Mouse (Mus musculus) 3134 (cell line): ENCODE data around the gene Zfp280d.
"Not testable (repeated sequence)": the region's sequence is repeated elsewhere in the genome, so short reads cannot be mapped to it uniquely, and the experiment has no call there.

ENCODE experiments used
- DNase-seq: peaks from one replicate; pipeline ENCODE4 v3.0.0-alpha.2; 2011; ENCODE audit warnings: low spot score; ENCODE audit not compliant: insufficient read length; ENCODE audit errors: extremely low read depth

Zfp280d gene

DNA sequence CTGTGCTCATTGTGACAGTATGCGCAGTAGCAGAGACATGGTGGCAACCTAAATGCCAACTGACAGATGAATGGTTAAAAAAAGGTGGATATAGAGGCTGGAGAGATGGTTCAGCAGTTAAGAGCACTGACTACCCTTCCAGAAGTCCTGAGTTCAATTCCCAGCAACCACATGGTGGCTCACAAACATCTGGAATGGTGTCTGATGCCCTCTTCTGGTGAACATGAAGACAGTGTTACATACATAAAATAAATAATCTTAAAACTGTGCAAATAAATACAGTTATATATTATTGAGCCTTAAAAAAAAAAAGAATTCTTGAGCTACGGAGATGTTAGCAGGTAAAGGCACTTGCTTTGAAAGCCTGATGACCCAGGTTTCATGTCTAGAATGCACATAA lies 97.7 kb downstream of the Zfp280d start:
- DNase-seq: no peak

DNA sequence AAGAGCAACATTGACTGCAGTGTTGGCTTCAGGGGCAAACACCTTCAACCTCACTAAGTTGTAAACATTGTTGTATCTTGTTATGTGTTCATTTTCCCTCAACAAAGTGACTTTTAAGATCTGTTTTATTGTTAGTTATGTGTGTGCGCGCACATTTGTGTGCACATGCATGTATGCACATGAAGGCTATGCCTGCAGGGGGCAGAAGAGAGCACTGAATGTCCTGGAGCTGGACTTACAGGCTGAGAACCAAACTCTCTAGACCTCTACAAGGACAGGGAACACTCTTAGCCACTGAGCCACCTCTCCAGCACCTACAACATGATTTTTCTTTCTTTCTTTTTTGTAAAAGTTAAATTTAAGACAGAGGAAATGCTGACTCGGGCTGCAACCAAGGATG lies 99.4 kb downstream of the Zfp280d start:
- DNase-seq: no peak

DNA sequence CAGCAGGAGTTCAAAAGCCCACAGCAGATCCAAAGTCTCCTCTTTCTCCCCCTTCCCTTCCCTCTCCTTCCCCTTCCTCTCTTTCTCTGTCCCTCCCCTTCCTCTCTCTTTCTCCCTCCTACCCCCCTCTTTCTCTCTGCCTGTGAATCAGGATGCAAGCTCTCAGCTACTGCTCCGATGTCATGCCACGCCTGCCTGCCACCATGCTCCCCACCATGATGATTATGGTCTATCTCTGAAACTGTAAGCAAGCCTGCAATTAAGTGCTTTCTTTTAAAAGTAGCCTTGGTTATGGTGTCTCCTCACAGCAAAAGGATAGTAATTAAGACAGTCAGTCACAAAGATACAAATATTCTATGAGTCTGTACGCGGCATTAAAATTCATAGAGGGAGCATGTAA lies 100.3 kb downstream of the Zfp280d start:
- no peak for DNase-seq

DNA sequence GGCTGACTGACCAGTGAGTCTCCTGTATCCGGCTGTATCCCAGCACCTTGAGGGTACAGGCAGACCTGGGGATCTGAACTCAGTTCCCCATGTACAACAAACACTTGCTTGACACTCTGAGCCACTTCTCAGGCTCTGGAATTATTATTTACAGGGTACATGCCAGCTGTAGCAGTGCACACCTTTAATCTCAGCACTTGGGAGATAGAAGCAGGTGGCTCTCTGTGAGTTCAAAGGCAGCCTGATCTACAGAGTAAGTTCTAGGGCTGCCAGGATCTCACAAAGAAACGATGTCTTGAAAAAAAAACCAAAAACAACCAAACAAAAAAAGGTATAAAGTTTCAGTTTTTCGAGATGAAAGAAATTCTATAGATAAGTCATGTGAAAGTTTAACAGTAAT lies 101.0 kb downstream of the Zfp280d start:
- DNase-seq: no peak

DNA sequence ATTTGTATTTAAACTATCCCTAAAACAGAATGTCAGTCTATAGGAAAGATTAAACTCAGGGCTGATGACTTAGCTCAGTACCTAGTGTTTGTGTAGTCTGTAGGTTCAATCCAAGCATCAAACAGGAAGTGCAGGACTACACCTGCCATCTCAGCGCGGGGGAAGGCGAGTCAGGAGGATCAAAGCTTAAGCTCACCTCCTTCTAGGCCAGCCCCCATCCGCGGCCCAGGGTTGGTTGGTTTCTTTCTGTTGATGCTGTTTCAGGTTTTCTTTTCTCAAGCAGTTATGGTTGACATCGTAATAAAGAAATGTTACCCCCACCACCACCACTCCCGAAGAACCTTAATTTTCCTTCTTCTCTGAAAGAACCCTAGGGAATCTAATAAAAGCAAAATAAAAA lies 111.1 kb downstream of the Zfp280d start:
- no peak for DNase-seq

DNA sequence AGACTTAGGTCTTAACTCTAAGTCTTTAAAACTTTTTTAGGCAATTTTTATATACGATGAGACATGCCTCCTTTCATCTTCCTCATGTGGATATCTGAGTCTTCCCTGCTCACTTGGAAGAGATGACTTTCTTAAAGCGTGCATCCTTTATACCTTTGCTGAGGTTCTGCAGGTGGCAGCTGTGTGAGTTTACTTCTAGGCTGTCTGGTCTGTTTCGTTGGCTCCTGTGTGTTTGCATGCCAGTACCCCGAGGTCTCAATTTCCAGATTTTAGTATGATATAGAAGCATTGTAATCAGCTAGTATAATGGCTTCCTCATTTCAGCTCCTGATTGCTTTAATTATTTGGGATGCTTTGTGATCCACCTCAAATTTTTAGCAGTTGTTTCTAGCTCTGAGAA lies 114.3 kb downstream of the Zfp280d start:
- no peak for DNase-seq

DNA sequence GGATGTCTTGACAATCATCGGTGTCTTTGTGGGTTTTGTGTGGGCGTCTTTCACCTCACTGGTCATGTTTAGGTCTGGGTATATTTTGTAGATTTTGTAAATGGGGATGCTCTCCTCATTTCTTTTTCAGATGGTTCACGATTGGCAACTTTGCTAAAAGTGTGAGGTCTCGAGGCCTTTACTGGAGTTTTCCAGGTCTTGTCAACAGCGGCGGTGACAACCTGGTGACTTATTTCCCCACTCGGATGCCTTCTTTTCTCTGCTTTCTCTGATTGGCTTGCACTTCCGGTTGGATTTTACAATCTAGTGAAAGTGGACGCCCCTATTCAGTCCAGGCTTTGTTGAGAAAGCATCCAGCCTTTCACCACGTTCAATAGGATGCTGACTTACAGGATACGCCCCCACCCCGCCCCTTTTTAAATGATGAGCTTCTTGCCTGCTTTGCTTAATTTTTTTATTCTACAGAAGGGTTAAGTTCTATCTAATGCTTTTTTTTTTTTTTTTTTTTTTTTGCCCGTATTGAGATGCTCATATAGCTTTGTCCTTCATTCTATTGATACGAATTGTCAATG lies 114.9 kb downstream of the Zfp280d start:
- DNase-seq: no peak

DNA sequence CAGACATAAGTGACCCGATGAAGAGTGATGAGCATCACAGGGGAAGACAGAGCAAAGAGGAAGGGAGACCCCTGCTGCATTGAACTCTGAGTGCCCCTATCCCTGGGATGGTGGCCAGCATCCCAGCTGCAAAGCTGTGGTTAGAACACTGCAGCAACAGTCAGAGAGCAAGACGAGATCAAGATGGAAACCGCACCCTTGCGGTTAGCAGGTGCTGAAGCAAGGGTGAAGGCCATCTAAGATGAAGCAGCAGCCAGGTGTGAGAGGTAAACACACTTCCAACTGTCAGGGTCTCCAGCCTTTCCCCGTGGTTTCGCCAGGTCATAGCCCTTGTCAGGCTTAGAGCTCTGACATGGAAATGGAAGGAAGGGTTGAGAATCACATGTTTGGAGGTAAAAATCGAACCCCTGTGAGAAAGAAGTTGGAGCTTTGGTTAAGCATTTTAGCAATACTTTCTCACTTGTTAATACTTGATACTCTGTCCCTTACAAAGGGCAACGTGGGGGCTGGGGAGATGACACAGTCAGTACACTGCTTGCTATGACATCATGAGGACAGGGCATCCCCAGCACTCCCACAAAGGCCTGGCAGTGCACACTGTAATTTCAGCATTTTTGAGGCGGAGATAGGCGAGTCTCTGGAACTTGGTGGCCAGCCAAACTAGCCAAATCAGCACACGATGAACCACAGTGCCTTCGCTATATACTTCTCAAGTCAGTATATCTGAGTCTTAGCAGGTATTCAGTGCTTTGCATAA lies 115.8 kb downstream of the Zfp280d start:
- DNase-seq: no peak

DNA sequence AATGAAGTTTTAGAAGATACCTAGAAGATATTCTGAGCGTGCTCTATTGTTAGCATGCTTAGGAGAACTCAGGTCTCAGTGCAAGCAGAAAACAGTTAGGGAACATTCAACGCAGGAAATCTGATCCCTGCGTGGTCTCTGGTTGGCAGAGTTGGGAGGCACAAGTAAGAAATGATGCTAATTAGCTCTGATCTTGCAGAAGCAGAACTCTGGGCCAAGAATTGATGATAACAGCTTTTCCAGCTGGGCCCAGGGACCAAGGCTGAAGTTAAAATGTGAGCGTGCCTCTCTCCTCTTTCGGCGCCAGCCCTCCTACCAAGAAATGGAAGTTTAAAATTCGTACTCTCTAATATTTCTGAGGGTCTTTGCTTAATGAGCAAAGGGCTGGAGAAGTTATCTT lies 118.0 kb downstream of the Zfp280d start:
- DNase-seq: no peak

DNA sequence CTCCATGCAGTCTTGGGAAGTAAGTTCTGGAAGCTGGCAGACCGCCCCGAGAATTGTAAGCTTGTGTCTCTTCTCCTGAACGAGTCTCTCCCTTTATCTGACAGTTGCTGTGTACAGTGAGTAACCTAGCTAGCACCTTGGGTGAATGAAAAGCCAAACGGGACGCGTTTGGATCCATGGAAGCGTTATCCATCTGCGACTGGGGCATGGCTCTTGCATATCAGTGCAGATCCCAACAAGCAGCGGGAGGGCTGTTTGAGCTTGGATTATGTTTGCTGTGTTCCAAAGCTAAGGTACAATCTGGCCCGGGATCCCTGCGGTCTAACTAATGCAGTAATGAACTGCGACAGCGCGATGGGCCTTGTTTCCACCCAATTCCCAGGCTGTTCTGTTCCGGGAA lies 118.6 kb downstream of the Zfp280d start:
- DNase-seq: no peak

DNA sequence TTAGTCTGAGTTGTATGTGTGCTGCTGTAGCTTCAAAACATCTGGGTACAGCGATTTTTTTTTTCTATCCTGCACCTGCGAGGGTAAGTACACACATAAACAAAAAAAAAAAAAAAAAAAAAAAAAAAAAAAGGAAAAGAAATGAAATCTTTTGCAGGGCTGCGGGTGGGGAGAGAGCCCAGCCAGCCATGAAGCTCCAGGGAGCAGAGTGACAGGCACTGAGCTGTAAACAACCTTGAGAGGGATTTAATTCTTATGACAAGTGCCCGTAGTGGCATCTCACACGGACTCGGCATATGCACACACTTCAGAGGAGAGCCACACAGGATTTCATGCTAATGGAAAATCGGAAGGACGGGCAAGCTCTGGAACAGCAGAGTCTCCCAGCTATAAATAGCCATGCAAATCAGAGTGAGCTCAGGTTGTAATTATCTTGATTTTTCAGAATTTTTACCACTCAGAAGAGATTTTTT lies 119.2 kb downstream of the Zfp280d start:
- no peak for DNase-seq

DNA sequence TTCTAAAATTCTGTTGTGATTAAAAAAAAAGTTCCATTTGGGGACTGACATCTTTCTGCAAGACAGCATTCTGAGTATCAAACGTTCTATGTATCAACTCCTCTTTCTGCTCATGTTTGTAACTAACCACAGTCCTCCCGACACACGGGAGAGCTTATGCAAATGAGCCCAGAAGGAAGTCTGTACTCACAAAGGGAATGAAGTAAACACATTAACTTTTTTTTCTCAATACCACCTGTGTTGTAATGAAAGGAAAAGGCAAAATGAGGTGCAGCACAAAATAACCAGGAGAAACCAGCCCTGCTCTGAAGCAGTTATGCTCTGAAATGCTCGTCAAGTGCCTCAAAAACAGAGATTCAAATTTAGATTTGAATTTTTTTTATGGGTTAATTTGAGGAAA lies 125.5 kb downstream of the Zfp280d start:
- DNase-seq: no peak

DNA sequence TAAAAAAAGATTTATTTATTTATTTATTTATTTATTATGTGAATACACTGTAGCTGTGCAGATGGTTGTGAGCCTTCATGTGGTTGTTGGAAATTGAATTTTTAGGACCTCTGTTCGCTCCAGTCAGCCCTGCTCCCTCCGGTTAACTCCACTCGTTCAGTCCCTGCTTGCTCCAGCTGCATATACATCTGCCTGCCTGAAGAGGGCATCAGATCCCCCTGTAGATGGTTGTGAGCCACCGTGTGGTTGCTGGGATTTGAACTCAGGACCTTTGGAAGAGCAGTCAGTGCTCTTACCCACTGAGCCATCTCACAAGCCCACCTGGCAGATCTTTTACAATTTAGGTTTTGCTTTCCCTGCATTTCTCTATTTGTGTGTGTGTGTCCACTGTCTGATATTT lies 127.1 kb downstream of the Zfp280d start:
- DNase-seq: not testable (repeated sequence)

DNA sequence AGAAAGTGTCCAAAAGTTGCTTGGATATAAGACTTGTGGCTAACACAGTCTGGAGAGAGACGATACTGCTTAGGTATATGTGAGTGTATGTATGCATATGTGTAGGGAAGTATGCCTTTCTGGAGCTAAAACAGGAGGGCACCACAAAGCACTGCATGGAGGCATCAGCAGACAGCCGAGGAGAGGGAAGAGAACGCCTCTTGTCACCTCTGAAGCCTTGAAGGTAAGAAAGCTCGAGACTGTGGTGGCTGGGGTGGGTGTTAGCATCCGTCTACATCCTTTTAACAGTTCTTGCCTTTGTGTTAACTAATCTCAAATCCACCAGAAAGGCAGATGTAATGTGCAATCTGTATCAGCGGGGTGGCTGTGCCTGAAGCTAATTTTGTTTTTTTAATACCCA lies 128.8 kb downstream of the Zfp280d start:
- DNase-seq: no peak

DNA sequence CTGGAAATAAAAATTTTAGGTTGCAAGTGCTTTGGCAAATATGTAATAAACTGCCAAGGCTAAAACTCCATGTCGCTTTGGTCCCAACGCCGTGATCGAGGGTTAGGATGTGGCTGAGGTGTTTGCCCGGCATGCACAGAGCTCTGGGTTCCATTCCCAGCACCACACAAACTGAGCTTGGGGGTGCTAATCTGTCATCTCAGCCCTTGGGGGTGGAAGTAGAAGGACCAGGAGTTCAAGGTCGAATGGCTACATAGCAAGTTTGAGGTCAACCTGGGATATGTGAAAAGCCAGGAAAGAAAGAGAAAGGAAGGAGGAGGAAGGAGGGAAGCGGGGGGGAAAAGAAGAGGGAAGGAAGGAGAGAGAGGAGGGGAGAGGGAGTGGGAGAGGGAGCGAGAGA lies 129.8 kb downstream of the Zfp280d start:
- no peak for DNase-seq

DNA sequence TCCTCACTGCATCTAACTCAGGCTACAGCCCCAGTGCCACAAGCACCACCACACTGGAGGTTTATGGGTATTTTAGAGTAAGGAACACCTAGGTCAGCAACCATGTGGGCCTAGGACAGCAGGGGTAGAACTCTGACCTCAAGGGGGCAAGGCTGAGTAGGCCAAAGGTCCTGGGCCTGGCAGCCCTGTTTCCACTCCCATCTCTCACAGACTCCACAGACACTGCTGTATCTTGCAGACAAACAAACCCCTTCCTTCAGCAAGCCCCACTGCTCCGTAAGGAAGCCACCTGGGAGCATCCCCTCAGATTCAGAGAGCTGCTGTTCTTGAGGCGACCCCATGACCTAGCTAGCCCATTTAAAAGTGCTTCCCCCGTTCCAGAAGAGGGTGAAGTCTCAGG lies 130.3 kb downstream of the Zfp280d start:
- DNase-seq: no peak

DNA sequence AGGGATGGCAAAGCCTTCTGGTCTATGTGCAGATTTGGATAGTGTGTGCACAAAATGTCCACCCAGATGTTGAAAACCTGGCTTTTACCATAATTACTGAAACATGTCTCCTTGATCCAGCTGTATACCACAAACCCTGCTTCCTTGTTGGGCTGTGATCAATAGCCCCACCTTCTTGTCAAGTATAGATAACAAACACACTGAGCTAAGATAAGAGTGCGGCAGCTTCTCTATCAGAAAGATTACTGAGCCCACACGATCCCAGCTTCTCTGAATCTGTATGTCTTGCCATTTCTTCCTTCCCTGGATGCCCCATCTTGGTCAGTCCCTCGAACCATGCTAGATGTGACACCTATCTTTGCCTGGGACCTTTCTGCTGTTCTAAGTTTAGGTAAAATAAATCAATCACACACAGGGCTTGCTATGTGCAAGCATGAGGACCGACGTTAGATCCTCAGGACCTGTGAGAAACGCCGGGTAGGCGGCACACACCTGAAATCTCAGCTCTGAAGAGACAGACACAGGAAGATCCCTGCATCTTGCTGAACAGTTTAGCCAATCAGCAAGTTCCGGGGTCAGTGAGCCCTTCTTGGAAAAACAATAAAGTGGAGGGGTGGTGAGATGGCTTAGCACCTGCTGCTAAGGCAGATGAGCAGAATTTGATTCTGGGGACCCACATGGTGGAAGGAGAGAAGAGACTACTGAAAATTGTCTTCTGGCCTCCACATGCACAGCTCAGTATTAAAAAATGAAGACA lies 131.4 kb downstream of the Zfp280d start:
- no peak for DNase-seq

DNA sequence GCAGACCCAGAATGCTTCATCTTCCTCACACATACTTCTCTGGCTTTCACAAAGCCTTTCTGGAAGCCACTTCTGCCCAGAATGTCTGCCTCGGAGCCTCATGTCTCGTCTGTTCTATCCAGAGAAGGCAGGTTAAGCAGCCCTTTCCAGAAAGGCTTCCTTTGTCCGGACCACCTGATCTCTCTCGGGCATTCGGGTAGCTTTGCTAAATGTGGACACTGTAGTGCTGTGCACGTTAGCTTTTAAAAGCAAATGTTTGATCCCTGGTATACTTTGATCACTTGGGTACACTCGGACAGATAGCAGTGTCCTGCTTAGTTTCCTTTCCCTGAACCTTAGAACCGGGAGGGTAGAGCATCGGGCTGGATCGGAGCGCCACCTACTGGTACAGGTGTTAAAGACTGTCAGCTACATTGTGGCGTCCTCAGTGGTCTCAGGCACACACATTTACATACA lies 133.5 kb downstream of the Zfp280d start:
- peak; percentile 51 for DNase-seq

DNA sequence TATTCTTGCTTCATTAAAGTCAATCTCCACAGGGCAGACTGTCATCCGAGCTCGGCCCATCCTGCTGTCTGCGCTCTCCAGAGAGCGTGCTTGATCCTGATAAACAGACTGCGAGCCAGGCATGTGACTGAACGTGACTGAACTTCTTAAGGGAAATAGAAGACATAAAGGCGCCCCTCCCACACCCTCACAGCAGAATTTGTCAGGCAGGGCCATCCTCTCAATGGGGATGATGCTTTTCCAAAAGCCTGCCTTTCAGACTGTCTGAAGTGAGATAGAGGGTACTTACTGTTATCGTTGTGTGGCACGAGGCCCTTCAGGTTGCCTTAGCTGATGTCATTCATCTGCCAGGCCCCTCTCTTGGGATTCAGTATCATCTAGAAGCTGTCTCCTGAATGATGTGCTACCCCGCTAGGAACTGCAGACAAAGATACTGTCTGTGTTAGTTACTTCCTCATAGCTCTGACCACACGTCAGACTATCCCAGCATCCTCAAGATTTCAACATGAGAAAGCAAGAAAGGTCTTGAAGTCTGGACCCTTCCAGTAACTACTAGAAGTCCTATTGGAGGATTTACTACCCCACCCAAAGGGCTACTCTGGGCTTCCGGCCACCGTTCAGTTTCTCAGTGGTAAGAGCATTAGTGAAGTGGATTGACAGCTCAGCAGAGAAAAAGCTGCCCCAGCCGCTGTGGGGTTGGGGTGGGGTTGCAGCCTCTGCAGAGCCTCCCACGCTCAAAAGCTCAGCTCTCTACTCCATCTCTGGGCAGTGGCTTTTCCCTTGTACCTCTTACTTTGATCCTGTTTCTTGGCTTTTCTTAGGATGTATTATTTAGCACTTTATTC lies 134.9 kb downstream of the Zfp280d start:
- peak; percentile 10 for DNase-seq

DNA sequence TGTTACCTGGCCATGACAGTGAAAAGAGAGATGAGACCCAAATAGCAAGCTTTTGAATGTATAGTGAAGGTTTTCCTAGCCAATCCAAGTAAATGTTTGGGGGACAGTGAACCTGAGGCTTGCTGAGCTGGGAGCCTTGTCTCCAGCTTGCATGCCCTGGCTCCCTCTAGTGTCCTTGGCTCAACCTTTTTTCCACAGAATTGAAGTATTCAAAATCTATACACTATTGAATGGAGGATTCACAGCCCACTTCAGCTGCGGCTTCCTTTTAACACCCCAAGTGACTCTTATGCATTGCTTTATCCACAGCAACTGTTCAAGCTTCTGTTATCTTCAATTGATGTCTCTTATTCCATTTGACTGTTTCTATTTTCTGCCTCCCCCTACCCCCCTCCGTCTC lies 137.1 kb downstream of the Zfp280d start:
- no peak for DNase-seq
